Mouse (Mus musculus): ENCODE measurements around the gene Wdr11. TPM values are rescaled to one million over a fixed set of nuclear protein-coding genes. Genes with fewer than 3 reads are reported as not detected.

Wdr11 gene
- polyA plus RNA-seq, 1 experiment from 2014 or later: 31.4 TPM

- Histone ChIP-seq H3K4me2 (no peak overlapping the region), H3K4me3 (ENCODE audit: low read depth, low read length) (no peak overlapping the region), H3K4me1 (ENCODE audit: control insufficient read depth, insufficient read depth, low read length) (peaks cover 7% of the 10 kb centered on the region), H3K9me3 (replicated peaks; ENCODE audit: control insufficient read depth, low read length) (no peaks in the 10 kb centered on the region), H3K9ac (ENCODE audit: low read depth, low read length) (no peak overlapping the region), H3K27me3 (ENCODE audit: control insufficient read depth, insufficient read depth, low read length) (no peaks in the 10 kb centered on the region), H3K36me3 (ENCODE audit: control insufficient read depth, insufficient read depth, low read length) (no peaks in the 10 kb centered on the region), H3K27ac (ENCODE audit: low read depth, low read length) (no peak overlapping the region)
- 68% methylated on average over 10 of the region's 10 CpGs for WGBS (ENCODE audit: insufficient replicate concordance)
- no peak for ATAC-seq (replicated peaks; ENCODE audit: insufficient number of reproducible peaks, low FRiP score, low TSS enrichment)
Observed at GRCm38 (mm10) chr7:129680534-129681210, 89.0 kb downstream of the Wdr11 start.

GRCm38 (mm10) chr7:129682525-129682924, 90.9 kb downstream of the Wdr11 start:
- Histone ChIP-seq H3K36me3 (ENCODE audit: control insufficient read depth, insufficient read depth, low read length) (no peaks in the 10 kb centered on the region), H3K27me3 (ENCODE audit: control insufficient read depth, insufficient read depth, low read length) (no peaks in the 10 kb centered on the region), H3K4me3 (ENCODE audit: low read depth, low read length) (no peak overlapping the region), H3K4me2 (no peak overlapping the region), H3K9me3 (replicated peaks; ENCODE audit: control insufficient read depth, low read length) (no peaks in the 10 kb centered on the region), H3K9ac (ENCODE audit: low read depth, low read length) (no peak overlapping the region), H3K27ac (ENCODE audit: low read depth, low read length) (no peak overlapping the region), H3K4me1 (ENCODE audit: control insufficient read depth, insufficient read depth, low read length) (peaks cover 7% of the 10 kb centered on the region)
- 25% methylated on average over 3 of the region's 3 CpGs for WGBS (ENCODE audit: insufficient replicate concordance)
- no peak for ATAC-seq (replicated peaks; ENCODE audit: insufficient number of reproducible peaks, low FRiP score, low TSS enrichment)

GRCm38 (mm10) chr7:129685326-129685725, 93.7 kb downstream of the Wdr11 start:
- Histone ChIP-seq H3K27me3 (ENCODE audit: control insufficient read depth, insufficient read depth, low read length) (no peaks in the 10 kb centered on the region), H3K4me2 (no peak overlapping the region), H3K4me3 (ENCODE audit: low read depth, low read length) (no peak overlapping the region), H3K27ac (ENCODE audit: low read depth, low read length) (no peak overlapping the region), H3K9me3 (replicated peaks; ENCODE audit: control insufficient read depth, low read length) (no peaks in the 10 kb centered on the region), H3K4me1 (ENCODE audit: control insufficient read depth, insufficient read depth, low read length) (peaks cover 12% of the 10 kb centered on the region), H3K9ac (ENCODE audit: low read depth, low read length) (no peak overlapping the region), H3K36me3 (ENCODE audit: control insufficient read depth, insufficient read depth, low read length) (no peaks in the 10 kb centered on the region)
- ATAC-seq (replicated peaks; ENCODE audit: insufficient number of reproducible peaks, low FRiP score, low TSS enrichment): no peak
- 77% methylated on average over 5 of the region's 5 CpGs for WGBS (ENCODE audit: insufficient replicate concordance)
